Mouse (Mus musculus): Measurements from ENCODE around the gene Wdr91.

DNA sequence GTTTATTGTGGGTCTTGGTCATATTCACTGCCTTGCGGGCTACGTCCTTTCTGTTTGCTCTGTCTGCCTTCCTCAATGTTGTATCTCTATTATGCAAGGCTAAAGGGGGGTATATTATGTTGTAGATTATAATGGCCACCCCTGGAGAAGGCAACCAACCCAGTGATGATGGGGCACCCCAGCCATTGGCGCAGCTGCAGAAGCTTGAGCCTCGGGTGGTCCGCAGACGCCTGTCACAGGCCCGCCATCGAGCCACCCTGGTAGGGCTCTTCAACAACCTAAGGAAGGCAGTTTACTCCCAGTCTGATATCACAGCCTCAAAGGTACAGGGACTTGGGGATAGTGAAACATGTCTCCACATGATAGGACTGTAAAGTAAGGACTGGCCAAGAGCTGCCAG, 16.9 kb upstream of the Wdr91 start:
- TF ChIP-seq ZC3H11A (IDR thresholded peaks at IDR 0.05; ENCODE audit: borderline replicate concordance, low read depth, low read length) (no peak), CHD2 (IDR thresholded peaks at IDR 0.05; ENCODE audit: low read depth, low read length) (no peak), ZNF384 (IDR thresholded peaks at IDR 0.05; ENCODE audit: low read depth, low read length) (no peak), HCFC1 (IDR thresholded peaks at IDR 0.05; ENCODE audit: borderline replicate concordance, insufficient read depth, low read length) (no peak)
